Mouse (Mus musculus) CH12.LX (cell line): Measurements from ENCODE around the gene Olfr678. TPM values are rescaled to one million over a fixed set of nuclear protein-coding genes. Genes with fewer than 3 reads are reported as not detected.

ENCODE experiments used
- DNase-seq: peaks from one replicate; pipeline ENCODE4 v3.0.0-alpha.2; 2013; ENCODE audit errors: extremely low read depth
- H3K27ac ChIP-seq: 2 replicates; pipeline ENCODE4 v1.5.1; 2012; ENCODE audit warnings: low read depth, mild to moderate bottlenecking, control low read depth, moderate library complexity; ENCODE audit not compliant: insufficient read depth
- H3K27me3 ChIP-seq: replicated peaks from 2 replicates; pipeline ENCODE3; 2012; ENCODE audit warnings: inconsistent platforms
- H3K36me3 ChIP-seq, 2 experiments: replicated peaks in 1 of 2; 2 replicates each; pipeline versions ENCODE3 to v1.6.1; 2012; ENCODE audit warnings: inconsistent platforms in 1 of 2, low read length in 1 of 2, mild to moderate bottlenecking in 1 of 2, mixed read lengths in 1 of 2, moderate library complexity in 1 of 2; ENCODE audit not compliant: control insufficient read depth in 1 of 2, insufficient read depth in 1 of 2
- H3K4me1 ChIP-seq, 2 experiments: 2 replicates each; pipeline ENCODE4 v1.6.1; 2012; ENCODE audit warnings: inconsistent platforms in 1 of 2, moderate library complexity in 1 of 2; ENCODE audit not compliant: insufficient read depth in 2 of 2, control insufficient read depth in 1 of 2
- H3K4me2 ChIP-seq: 2 replicates; pipeline ENCODE4 v1.6.1; 2012; ENCODE audit warnings: low read depth, mild to moderate bottlenecking, control low read depth; ENCODE audit not compliant: poor library complexity, insufficient read depth, severe bottlenecking
- H3K4me3 ChIP-seq, 3 experiments: fragments of 150-350 bp in 1 of 3; sonication (generic) in 1 of 3; replicated peaks in 1 of 3; 2 replicates each; pipeline versions ENCODE3 to v1.5.1; 2011 to 2012; ENCODE audit warnings: low read depth in 2 of 3, low read length in 2 of 3, mild to moderate bottlenecking in 2 of 3, moderate library complexity in 2 of 3, control low read depth in 1 of 3, improper control_type of control experiment in 1 of 3, inconsistent platforms in 1 of 3, mixed read lengths in 1 of 3; ENCODE audit not compliant: poor library complexity in 1 of 3
- H3K79me2 ChIP-seq: replicated peaks from 2 replicates; pipeline ENCODE4 v1.6.1; 2012; ENCODE audit warnings: mild to moderate bottlenecking, moderate library complexity; ENCODE audit not compliant: control insufficient read depth, poor library complexity, insufficient read depth, severe bottlenecking; ENCODE audit errors: extremely low read depth
- H3K9ac ChIP-seq: 2 replicates; pipeline ENCODE4 v1.6.1; 2012; ENCODE audit warnings: low read depth, mild to moderate bottlenecking, control low read depth, moderate library complexity; ENCODE audit not compliant: insufficient read depth
- H3K9me3 ChIP-seq: replicated peaks from 2 replicates; pipeline ENCODE3; 2012; ENCODE audit warnings: low read length, inconsistent platforms, mixed read lengths
- BHLHE40 ChIP-seq: IDR thresholded peaks from 2 replicates; pipeline ENCODE4 v1.6.1; 2011; ENCODE audit warnings: mild to moderate bottlenecking, low read depth, low read length, improper control_type of control experiment
- CHD1 ChIP-seq: IDR thresholded peaks from 2 replicates; pipeline ENCODE4 v1.6.1; 2012; ENCODE audit warnings: low read depth, low read length, improper control_type of control experiment, inconsistent platforms
- CHD2 ChIP-seq: IDR thresholded peaks from 2 replicates; pipeline ENCODE4 v1.6.1; 2011; ENCODE audit warnings: low read length, improper control_type of control experiment
- CTCF ChIP-seq, 2 experiments: IDR thresholded peaks in 1 of 2; conservative IDR thresholded peaks in 1 of 2; 2 replicates each; pipeline ENCODE4 v1.5.1; 2011 to 2012; ENCODE audit warnings: low read depth in 2 of 2, low read length in 2 of 2, improper control_type of control experiment in 1 of 2, inconsistent platforms in 1 of 2, mild to moderate bottlenecking in 1 of 2, moderate library complexity in 1 of 2
- ELF1 ChIP-seq: IDR thresholded peaks from 2 replicates; pipeline ENCODE4 v1.6.1; 2014; ENCODE audit warnings: low read depth, mild to moderate bottlenecking, inconsistent platforms, low read length, improper control_type of control experiment
- EP300 ChIP-seq: IDR thresholded peaks from 2 replicates; pipeline ENCODE4 v1.6.1; 2011; ENCODE audit warnings: low read length, improper control_type of control experiment
- ETS1 ChIP-seq: conservative IDR thresholded peaks from 2 replicates; pipeline ENCODE4 v1.6.1; 2012; ENCODE audit warnings: low read depth, mild to moderate bottlenecking, inconsistent platforms, low read length, improper control_type of control experiment, moderate library complexity
- GABPA ChIP-seq: IDR thresholded peaks from 2 replicates; pipeline ENCODE4 v1.6.1; 2012; ENCODE audit warnings: low read depth, low read length, improper control_type of control experiment, inconsistent platforms; ENCODE audit not compliant: insufficient replicate concordance
- HCFC1 ChIP-seq: IDR thresholded peaks from 2 replicates; pipeline ENCODE4 v1.6.1; 2012; ENCODE audit warnings: low read depth, mild to moderate bottlenecking, inconsistent platforms, low read length, improper control_type of control experiment
- IRF4 ChIP-seq: IDR thresholded peaks from 2 replicates; pipeline ENCODE4 v1.6.1; 2014; ENCODE audit warnings: low read depth, mild to moderate bottlenecking, inconsistent platforms, low read length, improper control_type of control experiment
- JUN ChIP-seq: IDR thresholded peaks from 2 replicates; pipeline ENCODE4 v1.6.1; 2011; ENCODE audit warnings: low read depth, mild to moderate bottlenecking, low read length, improper control_type of control experiment, moderate library complexity; ENCODE audit not compliant: insufficient read depth
- KAT2A ChIP-seq: IDR thresholded peaks from 2 replicates; pipeline ENCODE4 v1.6.1; 2012; ENCODE audit warnings: low read length, improper control_type of control experiment, inconsistent platforms; ENCODE audit not compliant: insufficient replicate concordance
- MAZ ChIP-seq: IDR thresholded peaks from 2 replicates; pipeline ENCODE4 v1.6.1; 2012; ENCODE audit warnings: low read depth, mild to moderate bottlenecking, inconsistent platforms, low read length, improper control_type of control experiment, moderate library complexity
- MEF2A ChIP-seq: IDR thresholded peaks from 2 replicates; pipeline ENCODE4 v1.6.1; 2014; ENCODE audit warnings: low read depth, mild to moderate bottlenecking, inconsistent platforms, low read length, improper control_type of control experiment, borderline replicate concordance
- MXI1 ChIP-seq: IDR thresholded peaks from 2 replicates; pipeline ENCODE4 v1.6.1; 2011; ENCODE audit warnings: mild to moderate bottlenecking, low read depth, low read length, improper control_type of control experiment
- NRF1 ChIP-seq: IDR thresholded peaks from 2 replicates; pipeline ENCODE4 v1.6.1; 2014; ENCODE audit warnings: low read depth, mild to moderate bottlenecking, inconsistent platforms, low read length, improper control_type of control experiment, moderate library complexity
- PAX5 ChIP-seq: IDR thresholded peaks from 2 replicates; pipeline ENCODE4 v1.6.1; 2012; ENCODE audit warnings: low read length, inconsistent platforms, mixed read lengths
- POLR2AphosphoS2 ChIP-seq: IDR thresholded peaks from 2 replicates; pipeline ENCODE4 v1.6.1; 2011; ENCODE audit warnings: low read depth, low read length, improper control_type of control experiment
- RAD21 ChIP-seq: IDR thresholded peaks from 2 replicates; pipeline ENCODE4 v1.6.1; 2011; ENCODE audit warnings: low read depth, mild to moderate bottlenecking, low read length, improper control_type of control experiment, moderate library complexity
- SIN3A ChIP-seq: IDR thresholded peaks from 2 replicates; pipeline ENCODE4 v1.6.1; 2012; ENCODE audit warnings: low read length, improper control_type of control experiment, inconsistent platforms
- SMC3 ChIP-seq: IDR thresholded peaks from 2 replicates; pipeline ENCODE4 v1.6.1; 2011; ENCODE audit warnings: low read depth, low read length, improper control_type of control experiment
- TBP ChIP-seq: conservative IDR thresholded peaks from 2 replicates; pipeline ENCODE4 v1.6.1; 2011; ENCODE audit warnings: low read depth, low read length, improper control_type of control experiment
- UBTF ChIP-seq: IDR thresholded peaks from 2 replicates; pipeline ENCODE4 v1.6.1; 2012; ENCODE audit warnings: low read depth, mild to moderate bottlenecking, inconsistent platforms, low read length, improper control_type of control experiment, moderate library complexity
- USF1 ChIP-seq: IDR thresholded peaks from 2 replicates; pipeline ENCODE4 v1.6.1; 2014; ENCODE audit warnings: low read depth, mild to moderate bottlenecking, inconsistent platforms, low read length, improper control_type of control experiment
- USF2 ChIP-seq: conservative IDR thresholded peaks from 2 replicates; pipeline ENCODE4 v1.6.1; 2011; ENCODE audit warnings: low read depth, low read length, improper control_type of control experiment
- ZC3H11A ChIP-seq: IDR thresholded peaks from 2 replicates; pipeline ENCODE4 v1.6.1; 2012; ENCODE audit warnings: low read depth, mild to moderate bottlenecking, inconsistent platforms, low read length, improper control_type of control experiment
- ZKSCAN1 ChIP-seq: IDR thresholded peaks from 2 replicates; pipeline ENCODE4 v1.6.1; 2012; ENCODE audit warnings: low read depth, inconsistent platforms, low read length, improper control_type of control experiment, borderline replicate concordance
- ZNF384 ChIP-seq: IDR thresholded peaks from 2 replicates; pipeline ENCODE4 v1.6.1; 2012; ENCODE audit warnings: low read depth, low read length, improper control_type of control experiment, inconsistent platforms
- dilution Hi-C: fragments of 300-500 bp; cut with MboI; formaldehyde crosslinking; loops from 2 replicates; pipeline ENCODE4 v1.14.3; 2020; ENCODE audit warnings: low sequenced_read_pairs; ENCODE audit not compliant: extremely low pct_unique_long_range_greater_than_20kb, extremely low pct_ligation_motif_present
- in situ Hi-C: fragments of 300-500 bp; cut with MboI; formaldehyde crosslinking; loops from 3 replicates; pipeline ENCODE4 v1.14.3; 2019; ENCODE audit warnings: low sequenced_read_pairs, low pct_ligation_motif_present, low pct_unique_long_range_greater_than_20kb, mixed read lengths
- polyA plus RNA-seq: library from polyadenylated mRNA; unstranded; fragments of >175 nt; gene quantifications from 2 replicates; pipeline ENCODE4 v1.2.1, GENCODE M21; 2012; ENCODE audit warnings: low read depth; ENCODE audit not compliant: insufficient read length
- total RNA-seq, 2 experiments: library from RNA; depleted of rRNA; stranded (reverse); fragments of 300-350 nt in 1 of 2; fragments of >200 nt in 1 of 2; gene quantifications; 2 replicates each; pipeline ENCODE4 v1.2.3; 2012 to 2014

Gene Olfr678
- not detected in 2 replicates for total RNA-seq (2012; rRNA removed)
- not detected in 2 replicates for total RNA-seq (2014; rRNA removed)
- polyA plus RNA-seq, result not detected in 2 replicates

DNA sequence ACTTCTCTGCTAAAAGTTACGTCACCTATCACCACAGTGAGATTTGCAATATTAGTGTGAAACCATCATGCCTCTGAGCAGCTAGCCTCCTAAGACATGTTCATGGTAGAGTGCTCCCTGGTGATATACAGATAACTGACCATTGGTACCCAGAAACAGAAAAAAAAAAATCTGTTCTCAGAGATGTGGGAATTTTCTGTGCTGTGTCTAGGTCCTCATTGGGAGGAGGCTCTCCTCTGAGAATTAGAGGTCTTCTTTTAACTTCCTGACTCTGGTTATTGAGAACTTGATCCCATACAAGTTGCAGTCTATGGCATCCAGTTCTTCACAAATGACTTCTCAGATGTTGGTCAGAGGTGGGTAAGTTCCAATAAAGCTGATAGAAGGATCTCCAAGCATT, at the start of gene Olfr678:
Gene Olfr678, plus strand, starts transcription at position 301 of the 400 bp plus-strand sequence.
- H3K4me3 ChIP-seq, result no peak within 1 kb of the TSS
- in situ Hi-C loops (no loop called here), dilution Hi-C loops (no loop called here)
- no peaks in the 10 kb centered on the region for H3K9me3 ChIP-seq
- no peaks in the 10 kb centered on the region for H3K79me2 ChIP-seq
- no peak within 1 kb of the TSS for H3K4me2 ChIP-seq
- no peaks in the 10 kb centered on the region for H3K27me3 ChIP-seq
- no peaks in the 10 kb centered on the region for H3K36me3 ChIP-seq
- no peak for DNase-seq
- peaks cover 0 to 3% of the 10 kb centered on the region in 2 experiments; a peak in 1 of 4 replicates for H3K4me1 ChIP-seq
- H3K27ac ChIP-seq, result no peak within 1 kb of the TSS
- no peak within 1 kb of the TSS for H3K9ac ChIP-seq
- TF ChIP-seq ZNF384 (no peak), USF2 (no peak), HCFC1 (no peak), BHLHE40 (no peak), SMC3 (no peak), CHD2 (no peak), KAT2A (no peak), RAD21 (no peak), POLR2AphosphoS2 (no peak), MAZ (no peak), NRF1 (no peak), SIN3A (no peak)

DNA sequence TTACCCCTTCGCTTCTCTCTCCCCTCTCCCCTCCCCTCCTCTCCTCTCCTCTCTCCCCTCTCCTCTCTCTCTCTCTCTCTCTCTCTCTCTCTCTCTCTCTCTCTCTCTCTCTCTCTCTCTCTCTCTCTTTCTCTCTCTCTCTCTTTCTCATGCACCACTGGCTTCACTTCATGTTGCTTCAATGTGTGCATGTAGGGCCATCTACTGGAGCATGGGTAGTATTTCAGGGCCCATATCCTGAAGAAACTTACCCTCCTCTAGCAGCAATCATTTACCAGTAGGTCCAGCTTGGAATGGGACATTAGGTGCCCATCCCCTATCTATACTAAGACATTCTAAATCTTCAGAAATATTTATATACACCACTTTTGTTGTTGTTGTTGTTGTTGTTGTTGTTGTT, 41.7 kb upstream of the Olfr678 start:
- H3K4me3 ChIP-seq, result no peak overlapping the region
- H3K9me3 ChIP-seq, result no peaks in the 10 kb centered on the region
- no peak overlapping the region for H3K4me2 ChIP-seq
- in situ Hi-C loops, result no loop called here
- H3K9ac ChIP-seq, result no peak overlapping the region
- H3K4me1 ChIP-seq, result no peaks in the 10 kb centered on the region
- no peaks in the 10 kb centered on the region for H3K27me3 ChIP-seq
- H3K36me3 ChIP-seq, result no peaks in the 10 kb centered on the region
- TF ChIP-seq CTCF (conservative IDR thresholded peaks at IDR 0.05 in 1 of 2, IDR thresholded peaks at IDR 0.05 in 1 of 2; ENCODE audit: low read depth in 2 of 2, low read length in 2 of 2) (peak; percentile 17 to 55; a peak in 2 of 4 replicates), TBP (no peak), KAT2A (no peak), ZC3H11A (no peak), CHD1 (no peak), SMC3 (peak; percentile 30; the same call in 1 of the 2 replicates), CHD2 (no peak), UBTF (no peak), USF1 (no peak), HCFC1 (no peak), ETS1 (no peak), JUN (no peak), EP300 (no peak), USF2 (no peak), PAX5 (no peak), ELF1 (no peak), ZKSCAN1 (no peak), MXI1 (no peak), IRF4 (no peak), NRF1 (no peak), MEF2A (no peak), RAD21 (peak; percentile 59), BHLHE40 (no peak), GABPA (no peak), SIN3A (no peak)
- TF ChIP-seq, all 38 proteins: peak for 3
- peak; percentile 52 for DNase-seq
- dilution Hi-C loops, result no loop called here
- Histone ChIP-seq H3K79me2 (no peaks in the 10 kb centered on the region), H3K27ac (no peak overlapping the region)
